Mouse (Mus musculus) ES-E14 (cell line): Measurements from ENCODE around the gene Ttll9. TPM values are rescaled to one million over a fixed set of nuclear protein-coding genes. Genes with fewer than 3 reads are reported as not detected.

Experiments
- DNase-seq: peaks from one replicate; pipeline ENCODE4 v3.0.0-alpha.2; 2013; ENCODE audit warnings: low read depth, low spot score
- H3K27ac ChIP-seq: 2 replicates; pipeline ENCODE4 v1.5.1; 2012; ENCODE audit warnings: low read depth, mild to moderate bottlenecking, low read length, moderate library complexity, mixed read lengths; ENCODE audit not compliant: poor library complexity, insufficient read depth, severe bottlenecking
- H3K36me3 ChIP-seq: 2 replicates; pipeline ENCODE4 v1.6.1; 2012; ENCODE audit warnings: mild to moderate bottlenecking, low read length, moderate library complexity, mixed read lengths; ENCODE audit not compliant: control insufficient read depth, poor library complexity, insufficient read depth, severe bottlenecking
- H3K4me1 ChIP-seq, 2 experiments: fragments of 150-350 bp in 1 of 2; sonication (generic) in 1 of 2; 2 replicates each; pipeline ENCODE4 v1.6.1; 2012; ENCODE audit warnings: low read length in 2 of 2, mild to moderate bottlenecking in 1 of 2, mixed read lengths in 1 of 2; ENCODE audit not compliant: control insufficient read depth in 2 of 2, insufficient read depth in 2 of 2, poor library complexity in 1 of 2
- H3K4me3 ChIP-seq, 2 experiments: fragments of 150-350 bp in 1 of 2; sonication (generic) in 1 of 2; 2 replicates each; pipeline ENCODE4 v1.5.1; 2012; ENCODE audit warnings: low read length in 2 of 2, low read depth in 1 of 2, mild to moderate bottlenecking in 1 of 2, mixed read lengths in 1 of 2; ENCODE audit not compliant: insufficient read depth in 1 of 2, poor library complexity in 1 of 2, severe bottlenecking in 1 of 2
- H3K9ac ChIP-seq: 2 replicates; pipeline ENCODE4 v1.6.1; 2012; ENCODE audit warnings: low read depth, mild to moderate bottlenecking, low read length, mixed read lengths; ENCODE audit not compliant: poor library complexity, insufficient read depth, severe bottlenecking
- H3K9me3 ChIP-seq: fragments of 150-350 bp; sonication (generic); 2 replicates; pipeline ENCODE4 v1.6.1; 2012; ENCODE audit warnings: low read depth, mild to moderate bottlenecking, low read length; ENCODE audit not compliant: control insufficient read depth, insufficient read depth
- CHD2 ChIP-seq: IDR thresholded peaks from 2 replicates; pipeline ENCODE4 v1.6.1; 2014; ENCODE audit warnings: mild to moderate bottlenecking, low read depth, low read length, inconsistent platforms
- HCFC1 ChIP-seq: IDR thresholded peaks from 2 replicates; pipeline ENCODE4 v1.6.1; 2012; ENCODE audit warnings: low read length, inconsistent platforms, borderline replicate concordance; ENCODE audit not compliant: insufficient read depth
- MAFK ChIP-seq: IDR thresholded peaks from 2 replicates; pipeline ENCODE4 v1.6.1; 2014; ENCODE audit warnings: mild to moderate bottlenecking, low read depth, low read length, inconsistent platforms; ENCODE audit not compliant: insufficient read depth
- ZC3H11A ChIP-seq: IDR thresholded peaks from 2 replicates; pipeline ENCODE4 v1.6.1; 2012; ENCODE audit warnings: low read depth, mild to moderate bottlenecking, inconsistent platforms, low read length, borderline replicate concordance
- ZNF384 ChIP-seq: IDR thresholded peaks from 2 replicates; pipeline ENCODE4 v1.6.1; 2012; ENCODE audit warnings: low read depth, low read length, inconsistent platforms
- in situ Hi-C, 2 experiments: fragments of 600-800 bp; cut with MboI; formaldehyde crosslinking; loops; one replicate each; pipeline ENCODE4 v1.15.1; 2025; ENCODE audit warnings: low sequenced_read_pairs in 2 of 2, inconsistent platforms in 1 of 2; ENCODE audit not compliant: unreplicated experiment in 2 of 2
- total RNA-seq: library from RNA; depleted of rRNA; stranded (reverse); fragments of 300-350 nt; gene quantifications from 2 replicates; pipeline ENCODE4 v1.2.3, GENCODE M21; 2012

Gene Ttll9
- total RNA-seq, 1 experiment = 1.2 TPM

- Histone ChIP-seq H3K27ac (no peak overlapping the region), H3K9me3 (no peaks in the 10 kb centered on the region), H3K9ac (no peak overlapping the region), H3K4me1 (peaks cover 0 to 3% of the 10 kb centered on the region in 2 experiments; a peak in 1 of 4 replicates), H3K36me3 (no peaks in the 10 kb centered on the region), H3K4me3 (no peak overlapping the region)
- no peak for TF ChIP-seq CHD2
- in situ Hi-C loops = no loop called here
- no peak for DNase-seq
These were observed 70.7 kb downstream of the Ttll9 start for GRCm38 (mm10) chr2:153032973-153033372.

- no peaks in the 10 kb centered on the region for H3K9me3 ChIP-seq
- DNase-seq = no peak
- in situ Hi-C loops = no loop called here
- no peak overlapping the region for H3K27ac ChIP-seq
- H3K36me3 ChIP-seq = no peaks in the 10 kb centered on the region
- no peak overlapping the region for H3K4me3 ChIP-seq
- TF ChIP-seq ZNF384 (no peak), MAFK (no peak), CHD2 (no peak), HCFC1 (no peak), ZC3H11A (no peak)
- no peak overlapping the region for H3K9ac ChIP-seq
- H3K4me1 ChIP-seq = peaks cover 0 to 3% of the 10 kb centered on the region in 2 experiments; a peak in 1 of 4 replicates
These were observed 71.4 kb downstream of the Ttll9 start for GRCm38 (mm10) chr2:153033545-153034230.

- in situ Hi-C loops = no loop called here
- no peak overlapping the region for H3K27ac ChIP-seq
These were observed 74.4 kb downstream of the Ttll9 start for GRCm38 (mm10) chr2:153036690-153037089.

DNA sequence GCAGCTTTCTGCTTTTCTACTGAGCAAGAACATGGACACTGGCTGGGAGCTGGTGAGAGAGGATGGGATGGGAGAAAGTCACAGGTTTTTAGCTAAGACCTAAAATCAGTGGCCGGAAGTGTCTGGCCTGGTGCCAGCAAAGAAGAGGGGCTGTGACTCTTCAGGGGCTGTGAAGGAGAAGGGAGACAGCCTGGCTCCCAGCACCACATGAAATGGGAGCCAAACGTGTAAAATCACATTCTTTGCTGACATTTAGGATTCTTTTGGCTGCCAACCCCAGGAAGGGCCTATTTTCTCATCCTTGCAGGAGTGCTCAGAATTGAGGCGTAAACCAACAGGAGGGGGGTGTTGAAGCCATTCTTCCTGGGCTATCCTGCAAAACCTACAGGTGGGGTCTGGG, 81.6 kb downstream of the Ttll9 start:
- Histone ChIP-seq H3K36me3 (no peaks in the 10 kb centered on the region), H3K27ac (no peak overlapping the region), H3K4me1 (0 out of 4 replicates have a peak, but pooled peaks cover 0 to 2% of the 10 kb centered on the region in 2 experiments), H3K9ac (no peak overlapping the region), H3K9me3 (no peaks in the 10 kb centered on the region), H3K4me3 (no peak overlapping the region)
- TF ChIP-seq HCFC1 = no peak
- in situ Hi-C loops = no loop called here
- no peak for DNase-seq

More at GRCm38 (mm10) chr2:153036690-153037089, 74.4 kb downstream of the Ttll9 start:
- Histone ChIP-seq H3K9me3 (no peaks in the 10 kb centered on the region), H3K9ac (no peak overlapping the region), H3K4me3 (no peak overlapping the region), H3K4me1 (peaks cover 0 to 3% of the 10 kb centered on the region in 2 experiments; a peak in 1 of 4 replicates), H3K36me3 (no peaks in the 10 kb centered on the region)
- DNase-seq = no peak
- TF ChIP-seq CHD2 = no peak
- TF ChIP-seq HCFC1 = no peak

DNA sequence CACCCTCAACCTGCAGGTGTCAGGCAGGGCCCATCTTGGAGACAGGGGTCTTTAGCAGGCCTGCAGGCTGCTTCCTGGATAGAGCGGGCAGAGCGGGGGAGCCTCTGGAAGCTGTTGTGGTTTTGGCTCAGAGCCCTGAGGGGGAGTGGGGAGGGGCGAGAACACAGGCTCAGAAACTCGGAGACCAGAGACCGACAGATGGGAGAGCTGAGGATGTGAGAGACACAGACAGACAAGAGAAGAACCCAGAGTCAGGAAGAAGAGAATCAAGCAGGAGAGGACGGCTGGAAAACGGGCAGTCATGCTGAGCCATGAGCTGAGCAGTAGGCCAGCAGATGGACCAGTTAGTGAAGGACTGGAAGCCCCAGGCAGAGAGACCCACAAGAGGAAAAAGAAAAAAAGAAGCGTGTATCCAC, 83.6 kb downstream of the Ttll9 start:
- no peak overlapping the region for H3K4me3 ChIP-seq
- no peak overlapping the region for H3K9ac ChIP-seq
- no peaks in the 10 kb centered on the region for H3K9me3 ChIP-seq
- TF ChIP-seq HCFC1 (no peak), CHD2 (no peak), ZNF384 (no peak), ZC3H11A (no peak), MAFK (no peak)
- in situ Hi-C loops = no loop called here
- H3K27ac ChIP-seq = no peak overlapping the region
- no peak for DNase-seq
- peaks cover 0 to 2% of the 10 kb centered on the region in 2 experiments; a peak in 1 of 4 replicates for H3K4me1 ChIP-seq
- no peaks in the 10 kb centered on the region for H3K36me3 ChIP-seq
